Mouse (Mus musculus): ENCODE data around the gene Rcan1.
"Not testable (repeated sequence)": the region's sequence is repeated elsewhere in the genome, so short reads cannot be mapped to it uniquely, and the experiment has no call there.

Gene Rcan1

DNA sequence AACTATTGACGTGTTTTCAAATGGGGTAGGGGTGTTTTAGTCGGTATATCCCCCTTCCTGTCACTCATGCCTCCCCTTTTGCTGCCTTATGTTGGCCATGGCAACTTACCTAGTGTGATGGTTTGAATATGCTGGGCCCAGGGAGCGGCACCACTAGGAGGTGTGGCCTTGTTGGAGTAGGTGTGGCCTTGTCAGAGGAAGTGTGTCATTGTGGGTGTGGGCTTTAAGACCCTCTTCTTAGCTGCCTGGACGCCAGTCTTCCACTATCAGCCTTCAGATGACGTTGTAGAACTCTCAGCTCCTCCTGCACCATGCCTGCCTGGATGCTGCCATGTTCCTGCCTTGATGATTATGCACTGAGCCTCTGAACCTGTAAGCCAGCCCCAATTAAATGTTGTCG, at the start of gene Rcan1:
Rcan1 (minus strand) TSS at position 162 of the 400 bp plus-strand sequence.
- no peak for DNase-seq (ENCODE audit: low spot score)

DNA sequence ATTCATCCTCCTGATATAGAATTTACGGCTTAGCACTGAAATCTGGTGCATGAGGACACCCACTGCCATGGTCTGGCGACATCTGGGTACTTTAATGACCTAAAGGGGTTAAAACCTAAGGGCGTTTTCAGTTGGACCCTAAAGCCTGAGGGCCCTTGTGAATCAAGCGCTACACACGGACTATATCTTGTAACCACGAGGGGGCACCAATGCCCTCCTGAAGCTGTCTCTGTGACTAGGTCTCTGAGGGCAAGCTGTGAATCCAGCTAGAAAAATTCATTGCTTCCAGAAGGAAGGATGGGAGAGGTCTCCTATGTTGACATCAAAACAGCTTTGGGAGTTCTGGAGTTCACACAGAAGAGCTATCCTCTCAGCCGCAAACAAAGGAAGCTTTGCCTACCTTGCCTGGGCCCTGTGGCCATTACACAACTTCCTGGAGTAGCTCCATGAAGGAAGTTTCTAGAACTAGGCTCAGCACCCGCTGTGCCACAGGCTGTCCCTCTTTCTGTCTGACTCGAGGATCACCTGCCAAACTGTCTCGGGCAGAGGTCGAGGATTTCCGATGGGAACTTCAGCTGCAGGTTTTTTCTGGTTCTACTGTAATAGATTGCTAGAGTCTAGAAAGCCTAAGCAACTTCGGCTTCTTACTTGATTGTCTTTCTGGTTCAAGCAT, 49.3 kb upstream of the Rcan1 start:
- no peak for DNase-seq (ENCODE audit: low spot score)

DNA sequence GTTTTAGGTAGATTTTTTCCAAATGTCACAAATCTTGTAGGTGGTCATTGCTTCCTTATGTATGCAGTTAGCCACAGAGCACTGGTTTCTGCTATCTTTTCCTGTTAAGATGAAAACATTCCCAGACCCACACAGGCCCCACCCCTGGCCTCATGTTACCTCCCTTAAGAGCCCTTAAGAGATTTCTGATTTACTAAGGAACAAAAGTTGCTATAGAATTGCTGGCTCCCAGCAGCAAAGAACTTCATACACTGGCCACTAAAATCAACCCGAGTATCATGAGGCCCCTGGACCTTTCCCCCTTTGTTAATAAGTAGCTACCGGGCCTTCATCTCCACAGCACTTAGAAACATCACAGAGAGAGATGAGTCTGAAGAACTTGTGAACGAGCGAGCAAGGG, 48.1 kb upstream of the Rcan1 start:
- DNase-seq (ENCODE audit: low spot score) = no peak

DNA sequence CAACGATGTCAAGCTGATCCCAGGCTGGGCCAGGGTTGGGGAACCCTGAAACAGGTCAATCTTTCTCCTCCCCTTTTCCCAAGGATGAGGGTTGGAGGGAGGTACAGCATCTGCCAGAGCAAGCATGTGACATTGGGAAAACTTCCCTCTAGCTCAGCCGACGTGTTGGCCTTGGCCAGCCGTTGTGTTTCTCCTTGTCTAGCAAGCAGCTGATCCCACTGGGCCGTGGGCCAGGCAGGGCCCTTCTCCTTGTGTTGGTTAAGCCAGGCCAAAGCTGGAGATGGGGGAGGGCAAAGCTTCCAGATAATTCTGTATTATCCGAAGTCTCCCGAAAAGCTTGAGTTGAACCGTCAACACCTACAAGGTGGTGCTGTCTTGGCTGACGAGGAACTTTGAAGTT, 45.5 kb upstream of the Rcan1 start:
- DNase-seq (ENCODE audit: low spot score) = no peak

DNA sequence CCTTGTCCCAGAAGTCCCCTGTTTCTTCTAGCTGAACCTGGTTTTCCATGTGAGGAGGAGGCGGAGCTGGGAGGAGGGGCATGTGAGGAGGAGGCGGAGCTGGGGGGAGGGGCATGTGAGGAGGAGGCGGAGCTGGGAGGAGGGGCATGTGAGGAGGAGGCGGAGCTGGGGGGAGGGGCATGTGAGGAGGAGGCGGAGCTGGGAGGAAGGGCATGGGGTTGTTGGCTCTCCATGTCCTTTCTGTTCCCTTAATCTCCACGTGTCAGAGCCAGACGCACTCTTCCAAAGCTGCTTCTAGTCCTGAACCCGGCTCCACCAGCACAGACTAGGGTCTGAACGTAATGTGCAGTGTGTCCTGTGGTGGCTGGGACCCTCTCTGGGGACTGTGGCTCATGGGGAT, 44.2 kb upstream of the Rcan1 start:
- DNase-seq (ENCODE audit: low spot score) = not testable (repeated sequence)

DNA sequence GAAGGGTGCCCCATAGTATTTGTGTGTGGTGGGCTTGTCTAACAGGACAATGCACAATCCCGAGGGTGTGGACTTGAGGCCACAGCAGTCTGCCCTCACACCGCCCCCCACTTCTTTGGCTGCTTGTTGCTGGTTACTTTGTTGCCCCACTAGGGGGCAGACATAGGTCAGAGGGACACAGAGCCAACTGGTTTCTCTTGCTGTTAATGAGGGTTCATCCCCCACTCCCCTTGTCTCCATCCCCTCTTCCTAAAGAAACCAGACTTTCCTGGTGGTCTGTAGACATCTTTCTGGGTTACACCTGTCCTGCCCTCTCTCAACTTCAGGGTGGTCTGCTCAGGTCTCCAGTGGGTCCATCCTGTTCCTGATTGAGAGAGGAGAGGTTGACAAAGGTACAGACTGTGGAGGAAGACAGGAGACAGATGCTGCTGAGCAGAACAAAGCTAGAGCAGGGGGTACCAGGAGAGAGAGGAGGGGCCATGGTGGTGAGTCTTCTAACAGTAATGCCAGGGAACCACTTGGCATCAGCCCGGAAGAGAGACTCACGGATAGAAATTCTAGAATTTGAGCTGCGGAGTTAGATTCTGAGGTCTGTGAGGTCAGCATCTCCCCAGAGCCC, 41.2 kb upstream of the Rcan1 start:
- no peak for DNase-seq (ENCODE audit: low spot score)

DNA sequence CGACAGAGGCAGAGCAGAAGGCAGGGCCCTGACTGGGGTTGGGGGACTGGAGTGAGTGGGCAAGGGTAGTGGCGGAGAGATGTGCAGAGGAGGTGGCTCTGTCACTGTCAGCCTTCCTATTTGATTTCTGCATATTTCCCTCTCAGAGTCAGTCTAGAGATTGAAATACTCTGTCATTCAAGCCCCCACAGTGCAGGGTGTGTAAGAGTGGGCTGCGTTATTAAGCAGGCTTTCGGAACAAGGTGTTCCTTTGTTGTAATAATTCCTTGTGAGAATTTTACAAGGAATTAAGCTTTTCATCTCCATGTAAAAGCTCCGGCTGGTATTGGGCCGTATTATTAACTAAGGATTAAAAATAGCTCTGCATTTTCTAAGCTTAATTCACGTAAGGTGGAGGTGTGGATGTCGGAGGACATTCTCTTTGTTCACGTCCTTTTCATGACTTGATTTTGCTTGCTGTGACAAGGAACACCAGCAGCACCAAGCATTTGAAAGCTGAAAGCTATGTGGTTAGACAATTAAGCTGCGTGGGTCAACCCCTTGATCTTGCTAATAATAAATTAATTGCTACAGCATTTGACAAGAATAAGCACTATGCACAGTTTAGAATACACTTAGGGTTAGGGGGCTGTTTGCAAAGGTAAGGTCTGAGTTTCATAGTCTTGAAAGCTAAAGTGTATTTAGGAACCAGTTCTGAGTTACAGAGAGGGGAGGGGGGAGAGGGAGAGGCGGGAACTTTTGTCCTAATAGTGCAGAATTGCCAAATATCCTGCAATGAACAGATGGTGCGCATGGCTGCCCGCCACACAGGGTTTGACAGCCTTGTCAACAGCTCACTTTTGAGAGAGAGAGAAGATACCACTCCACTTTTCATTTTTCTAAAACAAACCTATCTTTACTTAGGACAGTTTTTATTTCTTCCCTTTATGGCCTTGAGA, 40.4 kb upstream of the Rcan1 start:
- no peak for DNase-seq (ENCODE audit: low spot score)

DNA sequence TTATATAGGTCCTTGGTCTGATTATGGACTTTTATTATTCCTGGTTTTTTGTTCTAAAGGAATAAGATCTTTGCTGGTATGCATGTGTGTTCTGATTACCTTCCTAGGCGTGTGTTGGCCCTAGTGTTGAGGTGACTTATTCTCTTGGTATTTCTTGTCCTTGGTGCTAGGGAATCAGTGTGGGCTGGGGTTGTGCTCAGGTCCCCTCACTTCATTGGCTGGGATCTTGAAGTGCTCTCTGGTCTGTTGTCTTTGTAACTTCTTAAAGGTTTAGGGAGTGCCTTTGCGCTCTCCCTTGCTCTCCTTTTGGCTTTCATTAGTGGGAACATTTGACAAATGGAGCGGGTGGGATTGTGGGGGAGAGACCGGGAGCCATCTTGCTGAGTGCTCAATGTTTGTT, 36.9 kb upstream of the Rcan1 start:
- no peak for DNase-seq (ENCODE audit: low spot score)

DNA sequence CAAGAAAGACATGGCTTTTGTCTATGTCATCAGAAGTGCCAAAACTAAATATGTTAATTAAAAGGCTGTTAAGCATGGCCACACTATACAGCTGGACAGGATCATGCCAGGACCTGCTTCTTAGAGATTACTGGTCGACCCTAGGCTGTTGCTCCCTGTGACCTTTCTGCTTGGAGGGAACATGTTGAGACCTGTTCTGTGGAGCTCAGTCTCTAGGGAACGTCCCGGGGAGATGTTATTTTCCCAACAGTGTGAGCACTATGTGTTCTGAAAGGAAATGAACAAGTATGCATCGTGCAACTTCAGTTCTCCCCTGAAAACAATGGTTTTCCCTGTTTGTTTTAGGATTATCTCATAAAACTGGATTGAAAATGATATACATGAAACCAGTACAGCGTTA, 32.4 kb upstream of the Rcan1 start:
- no peak for DNase-seq (ENCODE audit: low spot score)

DNA sequence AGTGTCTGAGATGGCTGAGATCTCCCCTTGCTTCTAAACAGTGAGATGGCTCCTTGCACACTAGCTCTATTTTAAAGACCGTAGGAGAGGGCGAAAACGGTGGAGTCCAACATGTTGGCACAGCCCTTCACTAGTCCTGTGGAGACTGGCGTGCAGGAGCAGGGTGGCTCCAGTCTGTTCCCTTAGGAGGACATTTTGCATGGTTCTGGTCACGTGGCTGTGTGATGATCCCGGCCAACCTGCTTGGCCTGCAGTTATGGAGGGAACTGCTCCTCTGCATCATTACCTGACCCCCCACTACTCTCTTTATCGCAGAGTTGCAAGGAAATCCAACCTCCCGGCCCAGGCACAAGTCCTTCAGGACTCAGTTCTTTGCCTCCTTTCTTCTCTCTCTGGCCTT, 29.9 kb upstream of the Rcan1 start:
- DNase-seq (ENCODE audit: low spot score) = no peak

DNA sequence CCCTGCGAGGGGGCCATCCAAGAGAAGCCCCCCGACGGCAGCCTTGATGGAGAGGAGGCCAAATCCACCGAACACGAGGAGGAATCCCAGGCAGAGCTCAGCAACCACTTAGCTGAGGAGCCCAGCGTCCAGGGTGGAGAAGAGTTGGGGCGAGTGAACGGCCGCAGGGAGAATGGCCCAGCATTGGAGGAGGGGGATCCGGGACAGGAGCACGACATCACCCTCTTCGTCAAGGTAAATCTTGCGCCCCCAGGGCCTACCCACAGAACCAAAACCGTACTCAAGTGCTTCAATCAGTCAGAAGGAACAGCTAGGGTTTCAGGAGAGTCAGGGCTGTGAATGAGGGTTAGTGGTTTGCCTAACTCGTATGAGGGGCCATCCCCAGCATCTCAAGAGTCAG, 28.7 kb upstream of the Rcan1 start:
- DNase-seq (ENCODE audit: low spot score) = no peak

DNA sequence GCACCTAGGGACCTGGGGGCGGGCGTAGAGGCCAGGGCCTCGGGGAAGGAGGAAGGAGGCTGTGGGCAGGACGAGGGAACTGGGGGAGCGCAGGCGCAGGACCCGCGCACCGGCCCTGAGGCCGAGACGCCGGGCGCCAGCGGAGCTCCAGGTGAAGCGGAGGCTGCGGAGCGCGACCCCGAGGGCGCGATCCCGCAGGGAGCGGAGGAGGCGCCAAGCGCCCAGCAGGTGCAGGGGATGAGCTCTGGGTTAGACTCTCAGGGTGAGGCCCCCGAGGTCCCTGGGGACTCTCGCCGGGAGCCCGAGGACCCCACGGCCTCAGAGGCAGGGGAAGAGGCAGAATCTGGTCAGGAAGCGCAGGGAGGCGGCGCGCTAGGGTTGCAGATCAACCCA, 27.9 kb upstream of the Rcan1 start:
- peak; percentile 66 for DNase-seq (ENCODE audit: low spot score)

DNA sequence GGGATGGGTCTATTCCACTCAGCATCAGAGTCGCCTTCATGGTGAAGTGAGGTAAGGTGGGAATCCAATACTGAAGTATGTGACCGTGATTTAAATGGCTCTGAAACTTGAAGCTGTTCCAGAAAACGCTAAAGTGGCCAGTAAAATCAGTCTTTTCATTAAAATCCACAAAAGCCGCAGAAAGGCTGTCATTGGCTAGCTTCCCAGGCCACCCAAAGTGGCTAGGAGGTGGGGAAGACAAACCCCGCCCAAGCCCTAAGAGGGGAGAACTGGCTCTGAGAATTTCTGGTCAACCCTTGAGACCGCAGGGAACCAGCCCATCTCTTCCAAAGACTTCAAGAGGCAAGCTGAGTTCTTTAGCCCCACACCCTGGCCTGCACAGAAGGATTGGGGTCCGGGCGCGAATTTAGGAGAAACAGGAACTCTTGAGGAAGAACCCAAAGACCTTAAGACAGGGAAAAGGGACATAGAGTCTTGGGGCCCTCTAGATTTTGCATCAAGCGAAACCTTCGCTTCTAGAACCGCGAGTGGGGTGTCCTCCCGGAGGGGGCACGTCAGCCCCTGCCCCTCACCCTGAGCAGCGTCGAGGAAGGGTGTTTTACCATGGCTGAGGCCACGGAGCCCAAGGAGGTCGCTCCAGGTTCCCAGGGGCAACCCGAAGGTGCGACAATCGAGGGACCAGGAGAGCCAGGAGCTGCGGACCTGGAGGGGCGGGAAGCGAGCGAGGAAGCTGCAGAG, 27.4 kb upstream of the Rcan1 start:
- no peak for DNase-seq (ENCODE audit: low spot score)

DNA sequence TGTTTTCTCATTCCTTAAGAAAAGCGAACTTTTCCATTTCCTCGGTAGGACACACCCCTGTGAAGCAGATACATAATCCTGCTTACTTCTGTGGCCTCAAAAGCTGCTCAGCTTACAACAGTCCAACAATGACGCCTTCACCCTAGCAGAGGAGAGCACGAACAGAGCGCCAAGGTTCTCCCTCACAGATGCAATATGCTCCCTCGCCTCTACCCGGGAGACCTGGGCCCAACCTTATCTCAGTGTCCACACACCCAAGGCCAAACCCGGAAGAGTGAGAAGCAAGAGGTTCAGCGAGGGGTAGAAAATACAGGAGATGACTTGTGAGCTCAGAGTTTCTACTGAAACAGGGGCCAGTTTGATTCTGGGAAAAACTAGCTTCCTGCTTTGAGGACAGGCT, 18.7 kb upstream of the Rcan1 start:
- DNase-seq (ENCODE audit: low spot score) = no peak

DNA sequence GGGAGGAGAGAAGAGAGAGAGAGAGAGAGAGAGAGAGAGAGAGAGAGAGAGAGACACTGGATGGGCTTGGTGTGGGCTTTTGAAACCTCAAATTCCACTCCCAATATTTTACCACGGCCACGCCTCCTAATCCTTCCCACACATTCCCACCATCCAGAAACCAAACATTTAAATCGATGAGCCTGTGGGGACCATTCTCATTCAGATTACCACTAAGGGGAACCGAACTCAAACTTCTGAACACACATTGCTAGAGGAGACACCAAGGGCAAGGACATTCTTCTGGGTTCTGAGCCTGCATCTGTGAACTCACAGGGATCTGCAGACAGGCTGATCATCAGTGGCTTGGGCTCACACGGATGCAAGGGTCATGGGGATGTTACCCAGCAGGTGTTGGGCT, 17.8 kb upstream of the Rcan1 start:
- no peak for DNase-seq (ENCODE audit: low spot score)

DNA sequence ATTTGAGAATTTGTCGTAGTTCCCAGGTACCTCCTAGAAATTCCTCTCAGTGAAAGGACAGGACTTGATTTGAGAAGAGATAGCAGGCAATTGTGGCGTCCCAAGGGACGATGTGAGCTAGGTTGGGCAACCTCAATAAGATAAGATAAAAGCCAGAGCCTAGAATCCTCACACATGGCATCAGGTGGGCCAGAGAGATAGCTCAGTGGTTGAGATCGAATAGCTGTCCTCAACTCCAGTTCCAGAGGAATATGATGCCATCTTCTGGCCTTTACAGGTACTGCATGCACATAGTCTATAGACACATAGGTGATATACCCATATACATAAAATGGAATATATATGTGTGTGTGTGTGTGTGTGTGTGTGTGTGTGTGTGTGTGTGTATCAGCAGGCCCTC, 16.8 kb upstream of the Rcan1 start:
- no peak for DNase-seq (ENCODE audit: low spot score)

DNA sequence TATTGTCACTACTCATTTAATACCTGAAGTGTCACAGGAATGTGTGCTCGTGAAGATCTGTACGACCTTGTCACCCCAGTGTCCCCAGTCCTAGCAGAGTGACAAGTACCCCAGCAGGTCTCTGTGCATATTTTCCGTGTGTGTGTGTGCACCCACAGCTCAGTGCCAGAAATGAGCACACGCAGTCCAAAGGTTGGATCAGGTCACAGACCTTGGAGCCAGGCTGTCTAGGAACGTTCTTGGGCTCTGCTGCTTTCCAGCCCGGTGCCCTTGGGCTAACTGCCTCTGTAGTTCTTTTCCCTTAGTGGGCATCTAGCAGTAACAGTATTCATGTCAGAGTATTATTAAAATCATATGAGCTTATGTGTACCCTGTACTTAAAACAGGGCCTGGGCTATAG, 16.4 kb upstream of the Rcan1 start:
- no peak for DNase-seq (ENCODE audit: low spot score)

DNA sequence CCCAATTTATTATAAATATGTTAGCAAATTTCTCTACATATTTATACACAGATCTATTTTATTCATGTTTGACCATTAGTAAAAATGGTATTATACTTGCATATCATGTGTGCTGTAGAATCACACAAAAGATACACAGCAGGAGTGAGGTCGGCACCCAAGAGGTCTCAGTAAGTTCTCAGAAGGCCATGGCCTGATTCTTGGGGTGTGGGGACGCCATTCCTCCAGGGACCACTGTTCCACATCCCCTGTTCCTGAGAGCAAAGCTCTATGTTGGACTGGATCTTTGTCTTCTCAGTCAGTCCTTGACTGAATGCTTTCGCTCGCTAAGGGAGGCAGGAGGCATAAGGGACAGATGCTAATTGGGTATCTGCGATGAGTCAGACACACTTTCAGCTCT, 14.8 kb upstream of the Rcan1 start, which contains the start of gene Clic6:
Clic6 (plus strand) TSS at position 301 of the 400 bp plus-strand sequence.
- DNase-seq (ENCODE audit: low spot score) = no peak

DNA sequence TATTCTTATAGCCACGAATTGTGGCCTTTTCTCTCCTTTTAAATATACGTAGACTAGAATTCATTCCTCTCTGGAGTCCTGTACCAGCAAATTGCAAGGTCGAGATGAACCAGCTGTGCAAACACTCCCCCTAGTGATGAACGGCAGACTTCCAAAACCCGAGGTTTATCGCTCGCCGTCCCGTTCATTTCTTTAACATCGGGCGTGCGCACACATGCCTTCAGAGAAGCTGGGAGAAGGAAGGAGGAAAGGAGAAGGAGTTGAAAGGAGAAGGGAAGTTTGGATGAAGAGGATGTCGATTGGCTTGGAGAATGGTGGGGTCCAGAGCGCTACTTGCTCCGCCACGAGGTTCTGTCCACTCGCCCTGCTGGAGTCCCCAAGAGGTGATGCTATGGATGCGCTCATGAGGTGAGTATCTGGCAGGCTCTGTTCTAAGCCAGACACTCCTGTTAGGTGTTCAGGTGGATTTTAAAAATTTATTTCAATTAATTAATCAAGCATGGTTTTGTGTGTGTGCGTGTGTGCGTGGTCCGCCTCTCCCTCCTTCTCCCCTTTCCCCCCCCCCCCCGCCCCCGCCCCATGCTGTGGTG, 8.0 kb upstream of the Rcan1 start:
- DNase-seq (ENCODE audit: low spot score) = peak; percentile 52

DNA sequence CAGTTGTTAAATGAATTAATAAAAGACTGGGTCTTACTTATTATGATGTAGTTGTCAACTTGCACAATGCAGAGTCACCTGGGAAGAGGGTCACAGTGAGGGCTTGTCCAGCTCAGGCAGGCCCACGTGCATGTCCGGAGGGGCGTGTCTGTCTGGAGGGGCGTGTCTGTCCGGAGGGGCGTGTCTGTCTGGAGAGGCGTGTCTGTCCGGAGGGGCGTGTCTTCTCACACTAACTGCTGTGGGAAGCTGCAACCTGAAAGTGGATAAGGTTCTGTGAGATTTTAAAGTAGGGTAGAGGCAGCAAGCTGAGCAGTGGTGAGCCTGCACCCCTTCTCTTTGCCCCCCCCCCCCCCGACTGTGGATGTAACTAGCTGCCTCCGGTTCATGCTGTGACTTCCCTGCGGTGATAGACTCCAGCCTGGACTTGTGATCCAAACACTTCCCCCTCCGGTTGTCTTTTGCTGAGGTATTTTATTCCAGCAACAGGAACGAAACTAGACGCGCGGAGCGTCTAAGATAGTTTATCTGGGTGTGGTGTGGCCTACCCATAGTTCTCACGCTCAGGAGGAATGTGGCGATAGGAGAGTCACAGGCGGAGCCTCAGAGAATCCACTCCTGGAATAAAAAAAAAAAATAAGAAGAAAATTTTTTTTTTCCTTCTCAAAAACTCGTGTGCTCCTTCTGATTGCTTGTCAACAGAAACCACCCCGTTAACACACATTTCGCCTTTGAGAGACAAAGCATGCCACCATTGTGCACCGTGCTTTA, 4.6 kb upstream of the Rcan1 start:
- DNase-seq (ENCODE audit: low spot score) = peak; percentile 58

DNA sequence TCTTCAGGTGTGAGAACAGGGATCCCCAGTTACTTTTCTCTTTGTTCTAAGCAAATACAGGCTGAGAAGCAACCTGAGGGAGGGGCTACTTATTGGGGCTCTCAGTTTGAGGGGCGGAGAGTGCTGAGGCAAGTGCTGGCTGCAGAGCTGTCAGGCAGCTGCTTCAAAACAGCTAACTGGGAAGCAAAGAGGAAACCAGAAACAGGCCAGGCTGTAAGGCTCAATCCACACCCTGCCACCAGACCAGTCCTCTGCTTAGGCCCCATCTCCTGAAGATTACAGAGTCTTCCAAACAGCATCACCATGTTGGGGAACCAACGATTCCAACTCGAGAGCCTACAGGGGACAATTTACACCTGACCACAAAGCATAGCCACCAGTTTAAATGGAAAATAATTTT, 2.2 kb upstream of the Rcan1 start:
- DNase-seq (ENCODE audit: low spot score) = no peak

Measured in testis, postnatal 14 days (tissue).